Mouse (Mus musculus) T-helper 17 cell (primary cell): ENCODE measurements at regions not wholly inside any gene's neighbourhood (a gene's known extent, or its start where the extent isn't known, plus 50 kb on each side); places are given as distances from the start of the nearest gene placed in this dataset.

ENCODE experiments used
- in situ Hi-C, 2 experiments: fragments of 300-600 bp; cut with MboI, MseI; formaldehyde crosslinking; loops; 1 replicate in 1 of 2; 2 replicates in 1 of 2; pipeline ENCODE4 v1.15.1; 2025; ENCODE audit warnings: high pct_unique_total_duplicates in 2 of 2

- in situ Hi-C loops: no loop called here
Measured at GRCm38 (mm10) chr8:125367374-125367773, 202.2 kb downstream of the Sipa1l2 start.

GRCm38 (mm10) chr8:125365004-125365403 is 204.6 kb downstream of the Sipa1l2 start:
- in situ Hi-C loops: no loop called here

- in situ Hi-C loops: no loop called here
Measured at GRCm38 (mm10) chr8:125359456-125359855, 210.2 kb downstream of the Sipa1l2 start.

GRCm38 (mm10) chr8:125357759-125358158 is 211.8 kb downstream of the Sipa1l2 start:
- in situ Hi-C loops: no loop called here

GRCm38 (mm10) chr8:125355059-125355509 is 214.5 kb downstream of the Sipa1l2 start:
- in situ Hi-C loops: no loop called here

- in situ Hi-C loops: no loop called here
Measured at GRCm38 (mm10) chr8:125352276-125352675, 217.3 kb downstream of the Sipa1l2 start.

- in situ Hi-C loops: no loop called here
Measured at GRCm38 (mm10) chr8:125351486-125352032, 218.0 kb downstream of the Sipa1l2 start.

GRCm38 (mm10) chr8:125349290-125350025 is 220.2 kb downstream of the Sipa1l2 start:
- in situ Hi-C loops: loop anchor here in 1 of 2 experiments (10.0 kb wide), 1 partner anchor 275 kb away; no protein-coding TSS in a partner anchor

GRCm38 (mm10) chr8:125346182-125346581 is 223.4 kb downstream of the Sipa1l2 start:
- in situ Hi-C loops: loop anchor here in 1 of 2 experiments (10.0 kb wide), 1 partner anchor 271 kb away; no protein-coding TSS in a partner anchor

GRCm38 (mm10) chr8:125345571-125345970 is 224.0 kb downstream of the Sipa1l2 start:
- in situ Hi-C loops: loop anchor here in 1 of 2 experiments (10.0 kb wide), 1 partner anchor 271 kb away; no protein-coding TSS in a partner anchor

- in situ Hi-C loops: loop anchor here in 1 of 2 experiments (10.0 kb wide), 1 partner anchor 269 kb away; no protein-coding TSS in a partner anchor
Measured at GRCm38 (mm10) chr8:125343867-125344266, 225.7 kb downstream of the Sipa1l2 start.

- in situ Hi-C loops: loop anchor here in 1 of 2 experiments (10.0 kb wide), 1 partner anchor 268 kb away; no protein-coding TSS in a partner anchor
Measured at GRCm38 (mm10) chr8:125342521-125342920, 227.1 kb downstream of the Sipa1l2 start.

GRCm38 (mm10) chr8:125341606-125342005 is 228.0 kb downstream of the Sipa1l2 start:
- in situ Hi-C loops: loop anchor here in 1 of 2 experiments (10.0 kb wide), 1 partner anchor 267 kb away; no protein-coding TSS in a partner anchor

- in situ Hi-C loops: no loop called here
Measured at GRCm38 (mm10) chr8:125338222-125338621, 231.4 kb downstream of the Sipa1l2 start.

GRCm38 (mm10) chr8:125337444-125338077 is 232.0 kb downstream of the Sipa1l2 start:
- in situ Hi-C loops: no loop called here

GRCm38 (mm10) chr8:125336799-125337198 is 232.8 kb downstream of the Sipa1l2 start:
- in situ Hi-C loops: no loop called here

- in situ Hi-C loops: no loop called here
Measured at GRCm38 (mm10) chr8:125335575-125336370, 233.8 kb downstream of the Sipa1l2 start.

GRCm38 (mm10) chr8:125335171-125335570 is 234.4 kb downstream of the Sipa1l2 start:
- in situ Hi-C loops: no loop called here

- in situ Hi-C loops: no loop called here
Measured at GRCm38 (mm10) chr8:125330638-125331037, 239.0 kb downstream of the Sipa1l2 start.

GRCm38 (mm10) chr8:125328650-125329049 is 241.0 kb downstream of the Sipa1l2 start:
- in situ Hi-C loops: no loop called here

GRCm38 (mm10) chr8:125327551-125328262 is 241.9 kb downstream of the Sipa1l2 start:
- in situ Hi-C loops: no loop called here
